Mouse (Mus musculus): Measurements from ENCODE around the gene 3110018I06Rik.

3110018I06Rik gene

DNA sequence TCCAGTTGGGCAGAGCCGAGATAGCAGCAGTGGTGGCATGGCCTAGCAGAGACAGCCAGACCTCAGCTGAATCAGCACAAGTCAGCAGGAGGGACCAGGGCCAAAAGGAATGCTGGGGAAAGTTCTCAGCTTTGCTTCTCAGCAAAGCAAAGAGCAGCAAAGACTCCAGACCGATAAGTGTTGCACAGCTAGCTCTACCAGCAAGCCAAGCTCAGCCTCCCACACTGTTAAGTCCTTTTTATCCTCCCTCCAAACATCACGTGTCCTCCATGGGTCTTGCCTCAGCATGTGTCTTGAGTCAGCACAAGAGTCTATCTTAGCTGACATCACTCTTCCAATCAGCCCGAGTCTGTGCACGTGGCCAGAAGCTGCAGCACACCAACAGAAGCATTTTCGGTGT is at the start of gene 3110018I06Rik:
Gene 3110018I06Rik (plus strand): TSS at position 262 of the 400 bp plus-strand sequence.
- no peak for DNase-seq

DNA sequence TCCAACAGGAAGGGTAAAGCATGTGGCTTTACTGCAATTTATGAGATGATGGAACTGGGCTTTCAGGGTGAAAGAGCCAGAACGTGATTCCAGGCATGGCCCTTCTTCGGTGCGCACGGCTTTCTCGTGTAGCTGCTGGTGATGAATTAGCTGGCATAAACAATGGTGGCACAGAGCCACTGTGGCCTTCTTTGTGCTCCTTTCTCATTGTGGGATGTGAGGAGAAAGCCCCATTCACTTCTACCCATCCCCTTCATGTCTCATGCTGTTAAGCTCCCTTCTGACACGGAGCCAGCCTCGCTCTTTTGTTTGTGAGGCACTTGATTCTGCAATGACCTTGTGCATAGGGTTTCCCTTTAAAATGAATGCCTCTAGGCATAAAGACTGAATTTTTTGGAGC is 43.8 kb upstream of the 3110018I06Rik start:
- no peak for DNase-seq

DNA sequence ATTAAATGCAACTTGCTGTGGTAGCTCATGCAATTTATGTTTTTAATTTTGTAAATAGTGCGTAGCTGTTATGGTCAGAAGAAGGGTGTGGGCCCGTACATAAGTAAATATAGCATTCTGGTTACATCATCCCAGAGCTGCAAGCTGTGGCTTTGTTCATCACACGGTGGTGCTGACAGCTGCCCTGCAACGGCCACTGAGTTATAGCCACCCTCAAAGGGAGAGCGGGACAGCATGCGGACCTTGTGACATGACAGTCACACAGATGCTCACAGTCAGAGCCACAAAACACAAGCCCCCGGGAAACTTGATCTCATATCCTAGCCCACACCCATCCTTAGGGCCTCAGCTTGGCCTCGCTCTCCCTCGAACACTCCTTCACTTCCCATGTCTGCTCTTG is 30.6 kb upstream of the 3110018I06Rik start:
- no peak for DNase-seq

DNA sequence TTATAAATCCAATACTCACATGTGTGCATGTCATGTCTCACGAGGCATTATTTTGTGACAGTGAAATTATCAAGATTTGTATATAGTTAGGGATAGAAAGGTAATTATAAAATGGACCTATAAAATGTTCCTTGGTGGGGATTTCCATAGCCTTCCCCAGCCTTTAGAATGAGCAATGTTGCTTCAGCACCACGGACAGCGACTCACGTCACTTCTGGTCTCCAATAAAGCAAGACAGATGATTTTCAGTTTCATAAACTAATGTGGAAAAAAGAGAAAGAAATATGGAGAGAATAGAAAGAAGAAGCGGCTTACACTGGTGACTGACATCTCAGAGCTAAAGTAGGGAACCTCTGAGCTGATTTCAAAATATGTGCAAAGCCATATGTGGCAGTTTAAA is 23.7 kb upstream of the 3110018I06Rik start:
- peak; percentile 66 to 75 for DNase-seq

DNA sequence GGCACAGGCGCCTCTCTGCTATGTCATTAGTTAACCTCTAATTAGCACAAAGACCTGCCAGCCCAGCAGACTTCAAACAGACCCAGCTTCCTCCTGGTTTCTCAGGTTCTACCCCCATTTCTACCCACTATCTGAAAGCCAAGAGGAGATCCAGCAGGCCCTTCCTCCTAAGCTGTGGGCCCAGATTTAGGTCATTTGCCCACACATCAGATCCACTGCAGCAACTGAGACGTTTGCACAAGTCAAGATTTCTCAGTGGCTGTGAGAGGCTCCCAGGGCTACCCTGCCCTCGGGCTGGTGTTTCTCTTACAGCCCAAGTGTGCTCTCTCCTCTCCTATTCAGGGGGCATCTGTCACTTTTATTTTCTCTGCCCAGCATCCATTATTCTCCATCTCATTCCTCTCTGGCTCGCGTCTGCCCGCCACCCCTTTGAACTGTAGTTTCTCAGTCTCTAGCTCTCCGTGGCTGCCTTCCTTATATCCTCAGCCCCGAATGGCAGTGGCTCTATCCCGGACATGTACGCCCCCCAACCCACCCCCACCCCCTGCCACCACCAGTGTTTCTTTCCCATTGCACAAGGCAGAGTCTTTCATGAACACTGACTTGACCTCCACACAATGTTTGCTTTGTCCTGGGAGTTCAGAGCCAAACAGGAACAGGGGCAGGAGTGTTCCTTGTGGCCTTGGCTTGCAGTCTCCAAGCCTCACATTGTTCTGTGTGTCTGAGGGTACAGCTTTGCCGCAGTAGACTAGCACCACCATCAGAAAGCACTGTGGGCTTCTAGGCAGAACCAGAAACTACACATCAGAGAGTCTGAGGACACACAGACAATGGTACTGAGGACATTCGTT is 11.8 kb upstream of the 3110018I06Rik start:
- no peak for DNase-seq

DNA sequence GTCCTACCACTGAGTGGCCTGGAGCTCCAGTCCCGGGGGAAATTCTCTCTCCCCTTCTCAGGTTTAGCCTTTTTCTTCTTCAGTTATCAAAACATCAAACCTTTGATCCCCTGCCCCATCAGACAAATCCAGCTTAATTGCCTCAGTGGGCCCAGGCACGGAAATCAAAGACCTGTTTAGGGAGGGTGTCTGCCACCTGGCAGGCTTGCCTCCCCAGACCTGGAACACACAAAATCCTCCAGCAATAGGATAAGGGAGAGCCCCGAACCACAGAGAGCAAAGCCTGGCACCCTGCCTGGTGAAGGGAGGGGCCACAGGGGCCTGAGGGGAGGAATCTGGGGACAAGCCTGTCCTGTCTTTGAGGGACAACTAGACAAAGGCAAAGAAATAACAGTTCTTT is 9.1 kb upstream of the 3110018I06Rik start:
- DNase-seq = no peak

DNA sequence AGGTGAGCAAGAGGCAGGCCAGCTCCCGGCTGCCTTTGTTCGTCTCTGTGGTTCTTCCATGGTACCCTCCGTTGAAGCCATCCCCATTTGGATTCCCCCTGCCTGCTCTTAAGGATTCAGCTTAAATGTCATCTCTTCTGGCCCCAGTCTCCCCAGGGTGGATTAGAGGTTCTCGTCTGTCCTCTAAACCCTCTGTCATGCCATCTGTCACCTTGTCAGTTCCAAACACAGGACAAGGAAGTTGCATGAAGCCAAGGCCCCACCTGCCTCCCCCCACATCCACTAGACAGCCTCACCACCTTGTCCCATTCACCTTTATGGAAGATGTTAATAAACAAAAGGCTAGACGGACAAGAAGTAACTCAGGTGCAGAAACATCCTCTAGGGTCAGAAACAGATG is 5.4 kb upstream of the 3110018I06Rik start:
- no peak for DNase-seq

DNA sequence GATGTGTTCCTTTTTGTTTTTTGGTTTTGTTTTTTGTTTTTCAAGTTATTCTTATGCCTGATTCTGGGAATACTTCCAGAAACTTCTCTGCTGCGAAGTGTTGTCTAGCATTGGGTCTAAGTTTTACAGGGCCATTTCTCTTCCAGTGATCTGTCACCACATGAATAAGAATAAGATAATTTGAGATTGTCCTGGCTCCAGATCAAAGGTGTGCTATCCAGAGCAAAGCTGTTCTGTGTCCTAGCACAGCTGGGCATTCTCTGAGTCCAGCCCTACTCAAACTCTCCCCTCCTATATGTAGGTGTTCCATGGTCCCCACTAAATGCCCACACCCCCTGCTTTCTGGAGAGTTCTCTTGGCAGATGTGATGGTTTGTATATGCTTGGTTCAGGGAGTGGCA is 2.9 kb downstream of the 3110018I06Rik start:
- no peak for DNase-seq

DNA sequence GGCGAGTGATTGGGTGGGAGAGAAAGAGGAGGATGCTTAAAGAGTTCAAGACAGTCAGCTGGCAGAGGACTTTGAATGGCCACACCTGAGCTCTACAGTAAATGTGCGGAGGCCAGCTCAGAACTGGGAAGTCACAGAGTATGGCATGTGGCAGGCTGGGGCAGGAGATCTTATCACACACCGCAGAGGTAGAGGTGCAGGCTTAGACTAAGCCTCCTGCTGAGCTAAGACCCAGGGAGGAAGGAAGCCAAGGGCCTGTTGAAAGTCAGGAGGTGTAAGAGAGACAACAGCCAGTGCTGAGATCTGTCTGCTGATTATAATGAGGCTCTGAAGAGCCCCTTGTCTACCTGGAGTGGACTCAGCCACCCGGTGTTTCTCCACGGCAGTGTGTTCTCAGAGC is 8.5 kb downstream of the 3110018I06Rik start:
- DNase-seq = peak; percentile 33 to 56

DNA sequence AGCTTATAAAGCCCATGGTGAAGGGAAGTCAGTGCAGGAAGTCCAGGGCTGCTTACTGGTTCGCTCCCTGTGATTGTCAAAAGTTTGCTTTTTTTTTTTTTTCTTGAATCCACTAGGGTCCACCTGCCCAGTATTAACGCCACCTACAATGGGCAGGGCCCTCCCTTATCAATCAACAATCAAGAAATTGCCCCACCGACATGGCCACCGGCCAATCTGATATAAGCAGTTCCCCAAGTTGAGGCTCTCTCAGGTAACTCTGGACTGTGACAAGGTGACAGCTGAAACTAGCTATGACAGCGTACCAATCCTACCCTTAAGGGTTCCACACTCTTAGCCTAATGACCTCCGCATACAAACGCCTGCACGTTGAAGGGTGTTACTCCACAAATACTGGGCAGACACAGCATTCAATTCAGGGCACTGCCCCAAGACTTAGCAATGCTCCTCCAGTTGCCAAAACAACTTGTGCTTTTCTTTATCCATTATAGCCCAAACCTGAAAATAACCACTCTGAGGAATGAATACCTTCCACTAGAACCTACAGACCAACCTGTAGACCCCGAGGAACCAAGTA is 21.3 kb downstream of the 3110018I06Rik start:
- DNase-seq = no peak

DNA sequence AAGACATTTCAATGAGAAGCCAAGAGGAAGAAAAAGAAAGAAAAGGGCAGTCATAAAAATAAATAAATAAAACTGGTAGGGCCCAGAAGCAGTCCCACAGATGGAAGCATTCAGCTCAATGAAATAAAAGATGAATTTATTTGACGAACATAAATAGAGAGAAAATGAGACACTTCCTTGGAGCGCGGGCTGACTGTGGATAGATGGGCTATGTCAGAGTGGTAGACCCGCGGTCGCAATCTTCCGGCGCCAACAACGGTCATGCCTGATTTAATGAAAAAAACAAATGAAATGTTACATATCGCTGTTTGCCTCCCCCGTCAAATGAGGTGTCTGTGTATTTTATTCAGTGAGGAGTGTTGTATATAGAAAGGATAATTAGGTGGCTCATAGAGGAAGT is 22.7 kb downstream of the 3110018I06Rik start:
- DNase-seq = no peak

DNA sequence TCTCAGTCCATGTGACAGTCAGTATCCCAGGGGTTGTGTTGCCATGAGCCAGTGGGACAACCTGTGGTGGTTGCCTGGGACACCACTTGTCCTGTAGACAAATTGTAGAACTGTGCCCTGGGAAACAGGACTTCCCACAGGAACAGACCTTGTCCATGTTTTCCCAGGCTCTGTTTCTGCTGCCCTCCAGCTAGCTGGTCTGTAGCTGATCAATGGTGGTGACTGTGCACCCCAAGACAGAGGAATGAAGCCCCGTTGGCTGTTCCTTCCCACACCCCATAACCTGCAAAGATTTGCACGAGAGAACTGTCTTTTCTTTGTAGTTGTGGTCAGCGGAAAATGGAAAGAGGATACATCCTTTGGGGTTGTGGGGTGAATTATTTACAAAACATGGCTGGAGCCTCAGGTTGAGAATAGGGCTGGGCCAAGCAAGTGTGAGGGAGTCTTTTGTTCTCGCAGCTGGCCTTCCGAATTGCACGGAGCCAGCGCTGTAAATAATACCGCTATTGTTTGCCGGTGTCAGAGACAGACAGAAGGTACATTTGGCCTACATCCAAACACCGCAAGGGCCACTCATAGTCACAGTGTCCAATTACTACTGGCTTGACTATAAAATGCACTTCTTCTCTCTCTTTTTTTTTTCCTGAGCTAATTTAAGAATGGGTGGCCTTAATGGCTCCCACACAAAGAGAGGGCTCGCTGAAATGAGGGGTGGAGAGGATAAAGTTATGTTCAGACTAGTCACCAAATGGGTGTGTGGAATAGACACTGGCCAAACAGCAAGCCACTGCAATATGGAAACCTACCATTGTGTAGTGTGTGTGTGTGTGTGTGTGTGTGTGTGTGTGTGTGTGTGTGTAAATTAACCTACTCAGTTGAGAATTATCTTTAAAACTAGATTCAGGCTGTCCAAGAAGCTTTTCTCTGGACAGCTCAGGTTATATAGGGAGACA is 28.1 kb downstream of the 3110018I06Rik start:
- no peak for DNase-seq

DNA sequence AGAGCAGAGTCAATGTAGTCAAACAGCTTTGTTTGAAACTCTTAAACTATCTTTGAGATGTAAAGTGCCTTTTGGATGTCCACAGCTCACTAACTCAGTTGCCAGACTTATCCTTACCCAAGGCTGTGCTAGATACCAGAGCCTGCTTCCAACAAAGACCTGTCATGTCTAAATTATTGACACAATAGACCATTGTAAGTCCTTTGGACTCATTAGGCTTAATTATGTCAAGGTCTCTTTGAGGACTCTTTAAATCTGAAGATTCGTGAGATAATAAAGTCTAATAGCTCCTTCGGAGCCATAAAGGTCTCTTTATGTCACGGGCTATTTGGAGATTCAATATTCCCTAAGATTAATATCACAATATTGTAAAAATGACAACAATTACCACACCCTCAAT is 32.5 kb downstream of the 3110018I06Rik start:
- no peak for DNase-seq

DNA sequence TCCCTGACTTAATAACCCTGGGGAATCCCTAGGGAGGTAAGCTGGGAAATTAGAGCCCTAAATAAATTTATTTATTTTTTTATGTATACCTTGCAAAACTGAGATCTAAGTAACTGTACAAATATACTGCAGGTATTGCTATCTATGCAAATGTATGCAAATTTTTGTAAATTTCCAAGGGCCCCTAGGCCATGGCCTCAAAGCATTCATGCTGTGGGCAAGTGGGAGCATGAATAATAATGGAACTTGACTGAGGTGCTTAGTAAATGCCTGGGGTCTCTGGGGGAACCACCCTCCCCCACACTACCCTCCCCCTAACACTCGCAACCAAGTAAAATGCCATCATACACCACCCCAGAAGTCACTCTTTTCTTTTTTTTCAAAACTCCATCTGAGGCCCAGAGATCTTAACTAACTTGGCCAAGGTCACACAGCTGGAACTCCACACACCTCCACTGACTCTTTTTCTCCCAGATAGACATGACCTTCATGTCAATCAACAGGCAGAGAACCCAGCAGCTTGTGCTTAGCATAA is 40.0 kb downstream of the 3110018I06Rik start:
- no peak for DNase-seq

DNA sequence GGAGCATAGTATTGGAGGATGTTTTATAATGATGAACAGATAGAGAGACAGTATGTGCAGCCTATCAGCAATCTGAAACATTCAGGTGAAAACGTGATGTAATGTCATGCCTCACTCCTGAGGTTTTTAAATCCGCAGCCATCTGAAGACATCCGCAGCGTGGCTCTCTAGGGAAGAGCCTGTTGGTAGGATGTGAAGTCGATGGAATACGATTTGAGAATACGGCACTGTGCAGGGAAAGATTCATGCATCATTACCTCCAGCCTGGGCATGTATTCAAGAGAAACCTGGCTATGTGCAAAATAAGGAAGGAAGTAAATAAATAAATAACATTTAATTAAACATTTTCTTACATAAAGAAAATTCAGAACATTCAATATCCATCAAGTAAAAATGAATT is 44.4 kb downstream of the 3110018I06Rik start:
- DNase-seq = no peak
